Mouse (Mus musculus): ENCODE data around the gene AF067063.
"Not testable (repeated sequence)": the region's sequence is repeated elsewhere in the genome, so short reads cannot be mapped to it uniquely, and the experiment has no call there.

DNA sequence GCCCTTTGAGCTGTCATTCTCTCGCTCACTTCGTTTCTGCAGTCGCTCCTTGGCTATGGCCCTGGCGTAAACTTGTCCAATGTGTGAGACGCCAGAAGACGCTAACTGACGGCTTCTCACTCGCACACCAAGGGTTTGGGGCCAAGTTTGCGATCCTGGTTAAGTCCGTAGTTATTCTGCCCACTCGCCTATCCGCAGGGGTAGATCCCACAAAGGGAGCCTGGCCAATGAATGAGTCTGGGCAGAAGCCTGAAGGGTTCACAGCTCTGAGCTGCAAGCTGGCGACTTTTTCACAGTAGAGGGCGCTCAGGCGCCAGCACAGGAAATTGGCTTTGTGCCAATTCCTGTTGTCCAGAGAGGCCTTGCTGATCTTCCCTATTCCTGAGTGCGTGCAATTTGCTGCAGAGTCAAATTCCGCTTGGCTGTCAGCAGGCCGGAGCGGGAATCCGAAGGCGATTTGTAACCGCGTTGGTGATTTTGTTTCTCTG is 6.4 kb upstream of the AF067063 start:
- TF ChIP-seq CTCF (IDR thresholded peaks at IDR 0.05; ENCODE audit: low read depth, low read length) = 0 out of 2 replicates have a peak, but pooled peaks have one; percentile 8
- not testable (repeated sequence) for TF ChIP-seq POLR2A (IDR thresholded peaks at IDR 0.05; ENCODE audit: borderline replicate concordance, low read depth, low read length)
